Mouse (Mus musculus): ENCODE data around the gene Rsph4a.
"Not testable (repeated sequence)": the region's sequence is repeated elsewhere in the genome, so short reads cannot be mapped to it uniquely, and the experiment has no call there.

Gene Rsph4a

DNA sequence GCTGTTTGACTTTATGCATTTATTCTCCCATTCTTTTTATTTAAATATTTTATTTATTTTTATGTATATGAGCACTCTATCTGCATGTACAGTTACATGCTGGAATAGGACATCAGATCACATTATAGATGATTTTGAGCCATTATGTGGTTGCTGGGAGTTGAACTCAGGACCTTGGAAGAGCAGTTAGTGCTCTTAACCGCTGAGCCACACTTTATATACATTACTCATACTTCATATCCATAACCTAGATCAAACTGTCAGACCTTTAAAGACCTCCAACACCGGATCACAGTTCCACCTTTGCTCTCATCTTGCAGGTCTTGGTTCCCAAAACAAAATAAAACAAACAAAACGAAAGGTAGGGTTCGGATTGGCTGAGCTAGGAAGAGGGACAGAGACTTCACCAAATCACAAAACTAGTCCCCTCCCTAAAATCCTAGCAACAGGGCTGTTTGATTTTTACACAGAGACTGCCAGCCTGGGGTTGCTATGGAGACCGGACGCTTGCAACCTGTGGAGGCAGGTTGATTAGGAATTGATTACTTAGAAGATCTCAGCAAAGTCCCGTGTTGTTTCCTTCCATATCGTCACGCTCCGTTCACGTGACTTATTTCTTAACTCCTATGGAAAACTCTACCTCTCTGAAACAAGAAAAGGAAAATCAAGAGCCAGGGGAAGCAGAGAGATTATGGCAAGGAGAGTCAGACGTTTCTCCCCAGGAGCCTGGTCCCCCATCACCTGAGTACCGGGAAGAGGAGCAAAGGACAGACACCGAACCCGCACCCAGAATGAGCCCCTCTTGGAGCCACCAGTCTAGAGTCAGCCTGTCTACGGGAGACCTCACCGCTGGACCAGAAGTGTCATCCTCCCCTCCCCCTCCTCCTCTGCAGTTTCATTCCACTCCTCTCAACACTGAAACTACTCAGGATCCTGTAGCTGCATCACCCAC, at the start of gene Rsph4a:
Gene Rsph4a, plus strand, starts transcription at position 582 of the 952 bp plus-strand sequence.
- peak; percentile 66 for DNase-seq (ENCODE audit: low spot score)

DNA sequence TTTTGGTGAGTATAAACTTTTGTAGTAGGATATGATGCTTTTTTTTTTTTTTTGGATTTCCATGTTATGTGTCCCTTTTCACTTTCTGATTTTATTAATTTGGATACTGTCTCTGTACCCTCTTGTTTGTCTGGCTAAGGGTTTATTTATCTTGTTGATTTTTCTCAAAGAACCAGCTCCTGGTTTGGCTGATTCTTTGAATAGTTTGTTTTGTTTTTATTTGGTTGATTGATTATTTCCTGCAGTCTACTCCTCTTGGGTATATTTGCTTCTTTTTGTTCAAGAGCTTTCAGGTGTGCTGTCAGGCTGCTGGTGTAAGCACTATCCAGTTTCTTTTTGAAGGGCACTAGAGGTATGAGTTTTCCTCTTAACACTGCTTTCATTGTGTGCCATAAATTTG, 47.5 kb upstream of the Rsph4a start, which contains the start of gene Sult3a1:
Gene Sult3a1, plus strand, starts transcription at position 301 of the 400 bp plus-strand sequence.
- no peak for DNase-seq (ENCODE audit: low spot score)

DNA sequence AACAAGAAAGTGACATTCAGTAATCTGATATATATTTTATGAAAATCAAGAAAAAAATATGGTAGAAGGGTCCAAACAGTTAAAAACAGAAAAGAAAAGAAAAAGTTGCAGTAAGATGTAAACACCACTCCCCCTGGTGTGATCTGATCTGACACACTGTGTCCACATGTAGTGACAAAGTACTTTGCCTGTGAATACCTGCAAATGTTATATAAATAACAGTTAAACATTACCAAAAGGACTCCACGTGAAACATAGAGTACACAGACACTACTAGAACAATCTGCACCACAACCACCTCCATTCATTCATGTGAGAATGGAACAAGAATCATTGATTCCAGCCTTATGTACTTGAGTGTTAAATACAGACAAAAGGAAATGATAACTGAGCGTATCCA, 38.9 kb upstream of the Rsph4a start:
- DNase-seq (ENCODE audit: low spot score): no peak

DNA sequence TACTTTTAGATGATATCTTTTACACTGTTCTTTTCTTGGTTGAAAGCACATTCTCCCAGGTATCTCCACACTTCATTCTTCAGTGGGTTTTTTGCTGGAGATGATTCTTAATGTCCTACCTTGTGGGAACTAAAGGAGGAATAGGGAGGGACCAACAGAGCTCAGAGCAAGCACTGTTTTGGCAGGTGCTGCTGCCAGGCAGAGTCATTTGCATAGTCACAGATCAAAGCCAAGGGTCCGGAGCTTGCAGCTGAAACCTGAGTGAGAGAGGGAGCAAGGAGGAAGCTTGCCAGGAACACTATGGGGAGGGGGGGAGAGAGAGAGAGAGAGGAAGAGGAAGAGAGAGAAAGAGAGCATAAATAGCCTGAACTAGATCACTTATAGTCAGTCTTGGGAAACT, 34.5 kb upstream of the Rsph4a start:
- DNase-seq (ENCODE audit: low spot score): no peak

- DNase-seq (ENCODE audit: low spot score): no peak
Observed at GRCm38 (mm10) chr10:33872672-33873398, 32.1 kb upstream of the Rsph4a start.

- DNase-seq (ENCODE audit: low spot score): not testable (repeated sequence)
Observed at GRCm38 (mm10) chr10:33882411-33882810, 22.5 kb upstream of the Rsph4a start.

DNA sequence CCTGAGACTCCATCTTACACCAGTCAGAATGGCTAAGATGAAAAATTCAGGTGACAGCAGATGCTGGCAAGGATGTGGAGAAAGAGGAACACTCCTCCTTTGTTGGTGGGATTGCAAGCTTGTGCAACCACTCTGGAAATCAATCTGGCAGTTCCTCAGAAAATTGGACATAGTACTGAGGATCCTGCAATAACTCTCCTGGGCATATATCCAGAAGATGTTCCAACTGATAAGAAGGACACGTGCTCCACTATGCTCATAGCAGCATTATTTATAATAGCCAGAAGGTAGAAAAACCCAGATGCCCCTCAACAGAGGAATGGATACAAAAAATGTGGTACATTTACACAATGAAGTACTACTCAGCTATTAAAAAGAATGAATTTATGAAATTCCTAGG, 3.4 kb upstream of the Rsph4a start:
- not testable (repeated sequence) for DNase-seq (ENCODE audit: low spot score)

DNA sequence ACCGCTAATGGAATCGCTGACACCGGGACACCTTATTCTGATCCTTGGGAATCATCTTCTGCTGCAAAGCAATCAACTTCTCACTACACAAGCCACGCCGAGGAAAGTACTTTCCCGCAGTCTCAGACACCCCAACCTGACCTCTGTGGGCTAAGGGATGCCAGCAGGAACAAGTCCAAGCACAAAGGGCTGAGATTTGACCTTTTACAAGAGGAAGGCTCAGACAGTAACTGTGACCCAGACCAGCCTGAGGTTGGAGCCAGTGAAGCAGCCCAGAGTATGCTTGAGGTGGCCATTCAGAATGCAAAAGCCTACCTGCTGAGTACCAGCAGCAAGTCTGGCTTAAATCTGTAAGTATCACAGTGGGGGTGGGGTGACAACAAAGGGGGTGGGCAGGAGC, 578 bp downstream of the Rsph4a start:
- peak; percentile 3 for DNase-seq (ENCODE audit: low spot score)

GRCm38 (mm10) chr10:33940702-33941101, 35.8 kb downstream of the Rsph4a start:
- DNase-seq (ENCODE audit: low spot score): peak; percentile 37

GRCm38 (mm10) chr10:33945390-33945789, 40.5 kb downstream of the Rsph4a start:
- DNase-seq (ENCODE audit: low spot score): no peak

GRCm38 (mm10) chr10:33946336-33946735, 41.4 kb downstream of the Rsph4a start:
- no peak for DNase-seq (ENCODE audit: low spot score)

DNA sequence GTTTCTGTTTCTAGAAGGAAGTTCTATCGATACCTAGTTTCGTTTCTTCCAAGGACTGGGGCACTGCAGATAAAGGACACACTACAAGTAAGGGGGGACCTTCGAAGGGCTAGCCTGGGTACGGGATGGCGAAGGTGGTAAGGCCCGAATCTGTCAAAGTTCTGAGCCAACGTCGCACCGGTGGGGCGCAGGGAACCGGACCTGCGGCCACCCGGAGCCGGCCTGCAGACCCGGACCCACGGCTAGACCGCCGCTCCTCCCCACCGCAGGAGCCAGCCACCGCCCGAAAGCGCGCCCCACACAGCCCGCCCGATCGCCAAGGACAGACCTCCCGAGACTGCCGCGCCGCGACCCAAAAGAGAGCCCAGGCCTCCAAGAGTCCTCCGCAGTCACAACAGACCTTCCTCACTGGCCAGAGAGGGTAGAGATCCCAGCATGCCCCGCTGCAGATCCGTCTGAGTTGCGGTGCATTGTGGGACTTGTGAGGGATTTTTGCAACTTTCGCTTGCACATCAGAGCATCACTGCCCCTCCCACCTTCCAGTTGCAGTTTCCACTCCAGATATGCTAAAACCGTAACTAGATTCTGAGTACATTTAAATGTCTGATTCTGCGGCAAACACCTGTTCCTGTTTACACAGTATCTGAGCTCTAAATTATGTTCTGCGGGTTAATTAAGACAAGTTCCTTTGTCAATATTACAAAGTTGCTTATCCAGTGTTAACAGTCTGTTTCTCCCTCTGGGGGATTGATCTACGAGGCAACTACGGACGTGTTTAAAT, 46.1 kb downstream of the Rsph4a start, which contains the start of gene Zup1:
Gene Zup1, minus strand, starts transcription at position 467 of the 781 bp plus-strand sequence.
- DNase-seq (ENCODE audit: low spot score): peak; percentile 83

GRCm38 (mm10) chr10:33952509-33952908, 47.6 kb downstream of the Rsph4a start:
- DNase-seq (ENCODE audit: low spot score): no peak

Measured in urinary bladder, postnatal 14 days (tissue).